Mouse (Mus musculus) lung, postnatal 14 days (tissue): ENCODE measurements around the gene Lgsn.

Experiments
- DNase-seq: peaks from one replicate; pipeline ENCODE4 v3.0.0; 2021

Gene Lgsn

DNA sequence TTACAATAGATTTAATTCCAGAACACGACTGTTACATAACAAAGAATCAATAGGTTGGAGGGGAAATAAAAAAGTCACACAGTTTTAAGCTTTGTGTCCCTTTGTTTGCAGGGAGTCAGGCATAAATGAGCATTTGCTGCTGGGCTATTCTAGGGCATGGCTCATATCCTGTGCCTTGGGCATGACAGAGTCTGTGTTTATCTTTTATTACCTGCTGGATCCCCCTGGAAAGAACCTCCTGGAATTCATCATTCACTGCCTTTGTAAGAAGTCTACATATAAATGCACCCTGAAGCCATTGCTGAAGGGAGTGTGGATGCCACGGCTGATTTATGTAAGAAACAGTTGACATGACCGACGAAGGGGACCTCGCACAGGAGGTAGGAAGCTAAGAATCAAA is at the start of gene Lgsn:
TSS of gene Lgsn (plus strand) at position 301 of the 400 bp plus-strand sequence.
- no peak for DNase-seq

DNA sequence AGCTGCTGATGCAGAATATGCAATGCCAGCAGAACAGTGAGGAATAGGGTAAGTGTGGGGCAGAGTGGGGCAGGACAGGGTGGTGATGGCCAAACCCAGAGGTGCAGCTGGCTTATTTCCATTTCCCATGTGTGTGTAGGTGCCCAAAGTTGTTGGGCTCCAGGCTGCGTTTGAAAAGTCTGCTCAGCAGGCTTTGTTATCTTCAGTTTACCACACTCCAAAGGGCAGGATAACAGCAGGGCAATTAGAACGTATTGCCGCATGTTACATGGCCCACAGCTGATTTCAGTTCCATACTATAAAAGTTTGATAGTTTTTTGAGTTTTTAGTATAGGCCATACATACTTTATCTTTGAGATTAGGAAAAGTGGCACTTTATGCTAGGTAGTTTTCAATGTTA is 37.8 kb upstream of the Lgsn start:
- no peak for DNase-seq

DNA sequence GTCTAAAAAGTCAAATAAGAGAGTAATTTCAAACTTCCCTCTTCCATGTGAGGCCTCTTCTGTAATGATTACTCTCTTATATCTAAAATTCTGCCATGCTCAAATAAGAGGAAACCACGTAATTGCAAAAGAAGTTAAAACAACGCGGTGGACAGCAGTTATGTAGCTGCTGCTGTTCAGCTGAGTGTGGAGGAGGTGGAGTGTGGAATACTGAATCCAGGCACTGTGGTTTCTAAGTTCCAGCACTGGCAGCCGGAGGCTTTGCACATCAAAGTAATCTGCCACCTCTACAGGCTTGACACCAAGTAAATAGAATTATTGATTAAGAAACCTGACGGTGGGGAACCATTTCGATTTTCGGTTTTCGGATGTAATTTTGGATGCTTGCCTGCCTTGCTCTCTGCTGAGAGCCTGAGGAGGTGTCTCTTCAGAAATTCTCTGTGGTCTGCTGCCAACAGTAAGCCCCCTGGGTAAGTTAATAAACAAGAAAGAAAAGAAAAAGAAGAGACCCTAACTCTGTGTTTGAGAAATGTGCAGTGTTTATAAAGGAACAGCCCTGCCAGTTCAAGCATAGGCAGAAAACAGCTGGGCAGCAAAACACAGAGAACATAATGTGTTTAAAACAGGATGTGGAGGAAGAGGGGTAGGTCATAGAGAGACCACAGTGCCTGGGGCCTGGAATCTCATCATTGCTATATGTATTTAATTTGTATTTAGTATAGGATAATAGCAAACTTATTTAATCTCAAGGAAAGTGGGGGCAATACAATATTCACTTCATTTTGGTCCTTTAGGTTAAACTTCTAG is 33.7 kb upstream of the Lgsn start:
- DNase-seq, result no peak

DNA sequence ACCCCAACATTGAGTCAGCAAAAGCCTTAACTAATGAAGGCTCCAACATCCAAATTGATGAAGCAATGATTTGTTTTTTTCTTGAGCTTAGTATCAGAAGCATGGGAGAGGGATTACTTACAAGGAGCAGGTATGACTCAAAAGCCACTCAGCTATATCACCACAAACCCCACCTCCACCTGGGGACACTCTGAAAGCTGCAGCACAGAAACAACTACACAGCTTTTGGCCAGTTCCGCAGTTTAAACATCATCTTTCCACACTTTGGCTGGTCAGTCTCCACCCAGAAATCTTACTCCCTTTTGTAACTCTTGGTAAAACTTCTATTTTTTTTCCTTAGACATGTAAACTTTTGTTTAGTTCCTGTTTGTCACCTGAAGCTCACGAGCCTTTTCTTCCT is 32.6 kb upstream of the Lgsn start:
- no peak for DNase-seq

- DNase-seq, result no peak
These were observed 26.5 kb upstream of the Lgsn start for GRCm38 (mm10) chr1:31149671-31150070.

DNA sequence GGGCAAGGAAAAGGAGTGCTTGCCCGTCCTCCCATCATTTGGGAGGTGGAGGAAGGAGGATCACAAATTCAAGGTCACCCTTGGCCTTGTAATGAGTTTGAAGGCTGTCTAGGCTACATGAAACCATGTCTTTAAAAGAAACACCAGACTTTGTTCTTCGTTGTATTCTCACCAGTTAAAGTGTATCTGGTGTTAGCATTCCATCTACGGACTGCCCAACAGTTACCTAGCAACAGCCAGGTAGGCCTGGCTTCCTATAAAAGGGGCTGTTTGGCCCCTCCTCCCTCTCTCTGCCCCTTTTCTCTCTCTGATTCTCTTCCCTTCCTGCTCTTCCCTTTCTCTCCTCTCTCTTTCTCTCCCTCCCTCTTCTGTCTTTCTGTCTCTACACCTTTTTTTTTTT is 25.7 kb upstream of the Lgsn start:
- no peak for DNase-seq

- DNase-seq, result no peak
These were observed 23.3 kb upstream of the Lgsn start for GRCm38 (mm10) chr1:31152799-31153426.

DNA sequence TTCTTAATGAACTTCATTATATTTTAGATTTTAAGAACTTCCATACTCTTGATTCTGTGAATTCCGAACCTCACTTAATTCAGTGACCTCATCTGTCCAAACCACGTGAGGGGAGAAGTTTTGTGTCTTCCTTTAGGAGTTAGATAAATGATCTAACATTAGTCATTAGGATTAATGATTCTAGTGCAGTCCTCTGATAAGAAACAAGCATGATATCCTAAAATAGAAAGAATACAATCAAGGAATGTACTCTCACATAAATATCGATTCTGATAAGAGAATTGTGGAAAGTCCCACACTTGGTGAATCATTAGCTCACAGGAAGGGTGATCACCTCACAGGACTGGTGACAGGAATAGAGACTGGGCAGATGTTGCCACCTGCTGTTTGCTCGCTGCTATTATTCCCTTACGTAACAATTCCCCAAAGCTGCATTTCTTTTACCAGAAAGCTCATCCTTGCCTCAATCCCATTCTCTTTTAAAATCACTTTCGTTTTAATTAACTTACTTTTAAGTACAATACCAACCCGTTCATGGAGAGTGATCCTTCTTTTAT is 22.3 kb upstream of the Lgsn start:
- DNase-seq, result peak; percentile 59

- no peak for DNase-seq
These were observed 20.0 kb upstream of the Lgsn start for GRCm38 (mm10) chr1:31156185-31156584.

- DNase-seq, result no peak
These were observed 19.3 kb upstream of the Lgsn start for GRCm38 (mm10) chr1:31156884-31157283.

DNA sequence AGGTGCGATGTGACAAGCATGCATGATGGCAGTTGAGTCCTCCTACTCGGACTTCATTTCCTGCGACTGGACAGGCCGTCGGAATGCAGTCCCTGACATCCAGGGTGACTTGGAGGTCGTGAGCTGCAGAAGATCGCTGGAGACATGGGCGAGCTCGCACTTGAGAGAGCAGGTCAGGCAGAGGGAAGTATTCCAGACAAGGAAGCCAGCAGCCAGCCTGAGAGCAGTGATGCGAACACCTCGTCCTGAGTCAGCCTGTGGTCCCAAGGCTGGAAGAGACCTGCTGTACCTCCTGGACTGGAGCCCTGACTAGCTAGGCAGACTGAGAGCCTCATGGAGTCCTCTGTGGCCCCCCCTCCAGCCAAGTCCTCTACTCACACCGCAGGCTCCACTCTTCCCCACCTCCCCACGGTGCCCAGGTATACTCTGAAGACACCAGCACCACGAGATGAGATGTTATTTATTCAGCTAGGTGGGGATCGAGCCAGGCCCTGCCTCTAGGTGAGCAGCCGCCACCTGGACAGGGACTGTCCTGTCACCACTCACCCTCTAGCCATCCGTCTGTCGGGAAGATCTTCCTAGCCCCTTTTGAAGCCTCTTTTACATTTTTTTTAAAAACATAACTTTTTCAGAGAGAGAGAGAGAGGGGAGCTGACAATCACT is 11.5 kb upstream of the Lgsn start:
- DNase-seq, result no peak

DNA sequence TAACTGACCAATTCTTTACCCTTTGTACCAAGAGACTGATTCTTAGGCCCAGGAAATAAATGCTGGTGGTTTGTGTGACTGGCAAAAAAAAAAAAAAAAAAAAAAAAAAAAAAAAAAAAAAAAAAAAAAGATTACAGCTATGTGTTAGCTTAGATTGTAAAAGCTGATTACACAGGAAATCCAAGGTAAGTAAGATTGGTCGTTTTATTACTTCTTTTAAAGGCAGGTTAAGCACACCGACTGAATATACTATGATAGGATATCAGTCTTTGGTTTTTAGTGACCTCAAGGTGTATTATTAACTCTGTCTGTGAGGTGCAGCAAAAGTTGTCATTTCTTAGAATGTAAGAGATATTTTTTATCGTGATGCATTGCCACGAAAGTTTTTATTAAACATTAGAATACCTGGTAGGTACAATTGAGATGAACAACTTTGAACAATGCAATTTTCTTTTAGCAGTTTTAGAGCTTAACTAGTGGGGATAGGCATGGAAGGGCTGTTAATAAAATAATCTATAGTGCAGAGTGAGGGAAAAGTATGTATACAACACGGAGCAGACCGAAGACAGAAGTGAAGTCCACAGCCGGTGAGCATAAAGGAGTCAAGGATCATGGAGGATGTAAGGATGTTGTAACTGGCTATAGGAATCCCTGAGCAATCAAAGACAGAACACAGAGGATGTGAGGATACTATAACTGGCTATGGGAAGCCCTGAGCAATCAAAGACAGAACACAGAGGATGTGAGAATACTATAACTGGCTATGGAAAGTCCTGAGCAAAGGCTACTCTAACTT is 10.7 kb upstream of the Lgsn start:
- DNase-seq, result no peak

- DNase-seq, result no peak
These were observed 800 bp upstream of the Lgsn start for GRCm38 (mm10) chr1:31175401-31175800.

DNA sequence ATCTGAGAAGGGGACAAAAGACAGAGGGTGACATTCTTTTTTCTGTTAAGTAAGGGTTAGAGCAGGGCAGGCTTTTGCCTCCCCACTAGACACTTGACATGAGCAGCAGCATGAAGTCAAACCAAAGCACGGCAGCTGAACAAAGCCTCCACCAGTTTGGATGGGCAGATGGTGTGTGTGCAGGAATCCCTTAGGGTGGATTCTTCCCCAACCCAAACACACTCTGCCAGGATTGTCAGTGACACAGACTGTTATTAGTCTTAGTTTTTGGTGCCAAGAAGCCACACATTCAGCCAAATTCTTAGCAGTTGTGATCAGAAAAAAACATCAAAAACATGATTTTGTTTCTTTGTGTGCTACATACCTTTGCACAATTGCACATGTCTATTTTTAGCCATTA is 2.1 kb downstream of the Lgsn start:
- no peak for DNase-seq

GRCm38 (mm10) chr1:31190237-31190866 is 14.2 kb downstream of the Lgsn start:
- DNase-seq, result no peak

GRCm38 (mm10) chr1:31195633-31196032 is 19.4 kb downstream of the Lgsn start:
- DNase-seq, result no peak

GRCm38 (mm10) chr1:31196959-31197358 is 20.8 kb downstream of the Lgsn start:
- no peak for DNase-seq

DNA sequence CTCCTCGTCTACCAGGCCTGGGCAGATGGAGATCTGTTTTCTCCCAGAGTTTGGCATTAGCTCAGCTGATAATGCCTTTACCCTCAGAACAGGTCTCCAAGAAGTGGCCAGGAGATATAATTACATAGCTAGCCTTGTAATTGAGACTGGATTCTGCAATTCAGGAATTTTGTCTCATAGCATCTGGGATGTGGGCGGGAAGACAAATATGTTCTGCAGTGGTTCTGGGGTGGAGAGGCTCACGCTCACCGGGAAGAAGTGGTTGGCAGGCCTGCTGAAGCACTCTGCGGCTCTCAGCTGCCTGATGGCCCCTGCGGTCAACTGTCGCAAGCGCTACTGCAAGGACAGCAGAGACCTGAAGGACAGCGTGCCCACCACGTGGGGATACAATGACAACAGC is 27.6 kb downstream of the Lgsn start:
- DNase-seq, result no peak

- DNase-seq, result no peak
These were observed 29.1 kb downstream of the Lgsn start for GRCm38 (mm10) chr1:31205346-31205745.

DNA sequence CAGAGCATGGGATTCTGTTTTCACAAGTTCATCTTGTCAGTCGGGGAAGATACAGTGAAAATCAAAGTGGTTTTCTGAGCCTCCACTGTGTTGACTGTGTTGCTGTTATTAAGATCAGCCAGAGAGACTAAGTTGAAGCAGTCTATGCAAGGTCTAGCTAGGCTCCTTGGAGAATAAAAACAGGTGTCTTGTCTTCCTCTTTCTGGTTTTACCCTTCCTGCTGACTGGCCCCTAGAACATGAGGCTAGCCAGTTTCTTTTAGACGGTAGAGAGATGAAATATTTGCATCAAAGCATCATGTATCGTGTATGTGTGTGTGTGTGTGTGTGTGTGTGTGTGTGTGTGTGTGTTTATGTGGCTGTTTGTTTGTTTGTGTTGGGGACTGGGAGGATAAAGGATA is 29.6 kb downstream of the Lgsn start:
- DNase-seq, result no peak

GRCm38 (mm10) chr1:31210144-31210543 is 33.9 kb downstream of the Lgsn start:
- DNase-seq, result peak; percentile 56

DNA sequence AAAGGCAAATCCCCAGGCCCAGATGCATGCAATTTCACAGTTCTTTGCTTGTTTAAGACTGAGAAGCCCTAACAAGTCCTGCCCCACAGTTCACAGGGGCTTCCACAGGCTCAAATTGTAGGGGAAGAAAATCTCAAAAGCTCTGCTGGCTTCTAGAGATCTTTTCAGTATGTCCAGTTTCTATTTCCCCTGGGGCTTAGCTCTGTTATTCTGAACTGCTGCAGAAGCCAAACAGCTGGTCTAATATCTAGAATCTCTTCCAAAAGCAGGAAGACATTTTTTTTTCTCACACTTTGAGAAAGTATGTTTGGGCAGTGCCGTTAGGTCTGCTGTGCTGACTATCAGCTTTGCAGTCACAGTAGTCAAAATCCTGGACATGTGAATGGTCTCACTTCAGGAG is 38.6 kb downstream of the Lgsn start:
- DNase-seq, result no peak
